Mouse (Mus musculus) spleen, adult 2 months (tissue): ENCODE measurements around the gene Usp24.

Experiments used
- CTCF ChIP-seq: fragments of 200-500 bp; IDR thresholded peaks from 2 replicates; pipeline ENCODE4 v1.5.1; 2011; ENCODE audit warnings: mild to moderate bottlenecking, inconsistent platforms; ENCODE audit not compliant: insufficient read depth, insufficient read length, insufficient replicate concordance; ENCODE audit errors: extremely low read depth
- POLR2A ChIP-seq: fragments of 200-500 bp; IDR thresholded peaks from 2 replicates; pipeline ENCODE4 v1.6.1; 2011; ENCODE audit warnings: low read depth, low read length, inconsistent platforms

DNA sequence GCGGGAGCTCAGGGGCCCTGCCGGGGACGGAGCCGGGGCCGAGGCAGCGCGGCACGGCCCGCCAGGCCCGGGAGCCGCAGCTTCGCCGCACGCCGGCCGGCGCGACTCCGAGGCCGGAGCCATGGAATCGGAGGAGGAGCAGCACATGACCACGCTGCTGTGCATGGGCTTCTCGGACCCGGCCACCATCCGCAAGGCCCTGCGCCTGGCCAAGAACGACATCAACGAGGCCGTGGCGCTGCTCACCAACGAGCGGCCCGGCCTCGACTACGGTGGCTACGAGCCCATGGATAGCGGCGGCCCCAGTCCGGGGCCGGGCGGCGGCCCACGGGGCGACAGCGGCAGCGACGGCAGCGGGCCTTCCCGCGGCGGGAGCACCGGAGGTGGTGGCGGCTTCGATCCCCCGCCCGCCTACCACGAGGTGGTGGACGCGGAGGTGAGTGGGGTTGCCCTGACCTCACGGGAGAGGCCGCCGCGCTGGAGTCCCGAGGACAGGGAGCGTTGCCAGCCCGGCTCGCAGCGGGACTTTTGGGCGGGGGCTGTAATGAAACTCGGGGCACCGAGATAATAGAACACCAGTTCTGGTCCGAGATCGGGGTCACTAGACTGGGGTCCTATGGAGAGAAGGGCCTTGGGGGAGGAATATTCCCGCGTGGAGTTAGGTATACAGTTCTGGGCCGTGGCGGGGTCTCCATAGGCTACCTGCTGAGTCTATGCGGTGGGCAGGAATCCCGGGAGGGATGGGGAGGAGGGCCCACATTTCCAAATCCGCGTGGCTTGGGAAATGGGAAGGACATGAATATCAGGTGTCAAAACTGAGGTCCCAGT lies 552 bp downstream of the Usp24 start:
- TF ChIP-seq CTCF (no peak), POLR2A (no peak)
